Mouse (Mus musculus) gonadal fat pad, adult 2 months (tissue): Measurements from ENCODE around the gene Plbd2. TPM values are rescaled to one million over a fixed set of nuclear protein-coding genes. Genes with fewer than 3 reads are reported as not detected.

Source experiments
- DNase-seq: peaks from one replicate; pipeline ENCODE4 v3.0.0-alpha.2; 2012; ENCODE audit warnings: low read depth
- polyA plus RNA-seq: library from polyadenylated mRNA; depleted of rRNA; stranded (reverse); fragments of >200 nt; gene quantifications from 2 replicates; pipeline ENCODE4 v1.2.3, GENCODE M21; 2012; rRNA removed

Plbd2 gene
- polyA plus RNA-seq: 49.8 and 54.5 TPM in 2 replicates

- no peak for DNase-seq
Measured at GRCm38 (mm10) chr5:120503144-120503795, at the start of gene Plbd2. Plbd2 (minus strand) TSS chr5:120503625.

- DNase-seq: no peak
Measured at GRCm38 (mm10) chr5:120550673-120551072, 47.2 kb upstream of the Plbd2 start.

DNA sequence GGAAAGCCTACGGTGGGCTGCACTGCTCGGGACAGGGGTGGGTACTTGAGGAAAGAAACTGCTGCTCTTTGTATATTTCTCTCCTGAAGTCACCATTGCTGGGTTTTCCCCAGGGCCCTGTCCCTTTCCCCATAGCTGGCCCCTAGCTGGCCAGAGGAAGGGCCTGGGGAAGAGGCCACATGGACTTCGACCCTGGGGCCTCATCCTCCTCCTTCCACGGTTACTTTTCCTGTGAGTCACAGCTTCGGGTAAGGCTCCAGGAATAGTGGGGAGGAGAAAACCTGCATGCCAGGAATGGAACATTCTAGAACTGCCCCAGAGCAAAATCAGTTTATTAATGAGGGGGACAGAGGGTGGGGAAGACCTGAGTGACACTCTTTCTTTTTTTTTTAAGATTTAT, 46.7 kb upstream of the Plbd2 start:
- no peak for DNase-seq

- no peak for DNase-seq
Measured at GRCm38 (mm10) chr5:120548236-120548850, 44.9 kb upstream of the Plbd2 start.

DNA sequence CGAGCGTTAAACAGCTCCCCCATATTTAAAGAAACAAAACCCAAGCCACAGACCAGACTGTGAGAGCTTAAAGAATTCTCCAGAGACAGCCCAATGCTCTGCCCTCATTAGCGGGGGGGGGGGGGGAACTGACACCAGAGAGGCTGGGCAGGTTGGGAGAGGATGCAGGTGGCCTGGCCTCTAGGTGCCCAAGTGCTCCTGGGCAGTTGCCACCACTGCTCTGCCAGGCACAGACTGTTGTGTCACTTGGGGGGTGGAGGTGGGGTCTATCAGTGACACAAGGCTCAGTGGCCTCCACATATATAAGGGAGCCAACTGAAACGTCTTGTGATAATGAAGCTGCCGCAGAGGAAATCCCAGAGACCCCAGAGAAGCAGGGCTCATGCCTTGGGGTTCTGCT, 33.2 kb upstream of the Plbd2 start:
- no peak for DNase-seq

- DNase-seq: no peak
Measured at GRCm38 (mm10) chr5:120536046-120536445, 32.6 kb upstream of the Plbd2 start.

DNA sequence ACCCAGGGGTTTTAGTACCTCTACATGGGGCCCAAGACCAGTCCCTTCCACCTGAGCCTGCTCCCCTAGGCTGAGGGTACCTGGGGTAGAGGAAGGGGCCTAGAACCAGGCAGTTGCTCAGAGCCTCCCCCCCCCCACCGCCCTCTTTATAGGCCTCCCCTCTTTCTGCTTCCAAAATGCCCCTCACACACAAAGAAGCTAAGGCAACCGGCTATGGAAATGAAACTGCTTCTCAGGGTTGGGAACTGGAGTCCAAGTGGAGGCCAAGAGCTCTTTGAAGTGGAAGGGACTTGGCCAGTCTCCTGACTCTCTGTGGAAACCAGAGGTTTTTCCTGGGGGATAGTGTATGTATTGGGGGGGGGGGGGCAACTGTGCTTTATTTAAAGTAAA, 31.3 kb upstream of the Plbd2 start:
- no peak for DNase-seq

DNA sequence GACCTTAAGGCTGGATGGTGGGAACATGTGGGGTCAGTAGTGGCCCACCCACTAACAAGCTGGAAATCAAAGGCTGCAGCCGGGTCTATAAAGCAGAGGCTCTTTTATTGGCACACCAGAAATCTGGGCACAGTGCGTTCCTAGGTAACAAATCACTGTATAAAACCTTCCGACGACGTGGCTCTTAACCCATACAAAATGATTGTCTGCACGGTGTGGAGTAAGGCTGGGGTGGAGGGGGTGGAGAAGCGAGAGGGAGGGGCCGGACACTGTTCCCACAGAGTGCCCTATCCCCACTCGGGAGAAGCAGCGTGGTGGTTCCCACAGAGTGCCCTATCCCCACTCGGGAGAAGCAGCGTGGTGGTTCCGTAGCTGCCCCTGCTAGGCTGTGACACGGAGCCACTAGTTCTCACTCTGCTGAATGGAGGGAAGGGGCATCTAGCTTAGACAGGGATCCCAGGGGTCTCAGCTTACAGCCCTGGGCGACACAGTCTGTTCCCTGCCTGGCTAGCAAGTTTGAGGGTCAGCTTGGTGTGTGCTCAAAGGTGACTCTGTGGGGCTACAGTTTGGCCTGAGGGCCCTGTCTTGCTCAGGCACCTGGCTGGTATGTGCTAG, 30.8 kb upstream of the Plbd2 start:
- DNase-seq: no peak

GRCm38 (mm10) chr5:120531631-120532030, 28.2 kb upstream of the Plbd2 start:
- no peak for DNase-seq

DNA sequence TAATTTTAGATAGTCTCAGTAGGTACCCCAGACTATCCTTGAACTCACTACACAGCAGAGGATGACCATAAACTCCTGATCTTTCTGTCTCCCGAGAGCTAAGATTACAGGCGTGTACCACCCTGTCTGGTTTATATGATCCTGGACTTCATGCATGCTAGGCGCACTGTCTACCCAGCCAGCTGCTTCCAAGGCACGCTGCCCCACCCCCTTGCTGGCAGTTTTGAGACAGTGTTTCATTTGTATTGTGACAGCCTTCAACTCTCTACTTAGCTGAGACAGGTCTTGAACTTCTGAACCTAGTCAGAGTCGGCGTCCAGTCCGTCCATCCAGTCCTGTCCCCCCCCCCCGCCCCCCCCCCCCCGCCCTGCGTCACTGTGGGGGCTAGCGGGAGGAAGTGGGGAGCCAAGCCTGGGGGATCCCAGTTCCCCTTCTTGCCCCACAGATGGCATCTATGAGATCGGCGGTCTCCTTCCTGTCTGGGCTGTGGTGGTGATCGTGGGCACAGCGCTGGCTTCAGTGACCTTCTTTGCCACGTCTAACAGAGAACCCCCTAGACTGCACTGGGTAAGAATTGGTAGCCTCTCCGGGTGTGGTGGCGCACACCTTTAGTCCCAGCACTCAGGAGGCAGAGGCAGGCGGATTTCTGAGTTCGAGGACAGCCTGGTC, 24.0 kb upstream of the Plbd2 start:
- DNase-seq: no peak

- no peak for DNase-seq
Measured at GRCm38 (mm10) chr5:120526311-120526710, 22.9 kb upstream of the Plbd2 start.

DNA sequence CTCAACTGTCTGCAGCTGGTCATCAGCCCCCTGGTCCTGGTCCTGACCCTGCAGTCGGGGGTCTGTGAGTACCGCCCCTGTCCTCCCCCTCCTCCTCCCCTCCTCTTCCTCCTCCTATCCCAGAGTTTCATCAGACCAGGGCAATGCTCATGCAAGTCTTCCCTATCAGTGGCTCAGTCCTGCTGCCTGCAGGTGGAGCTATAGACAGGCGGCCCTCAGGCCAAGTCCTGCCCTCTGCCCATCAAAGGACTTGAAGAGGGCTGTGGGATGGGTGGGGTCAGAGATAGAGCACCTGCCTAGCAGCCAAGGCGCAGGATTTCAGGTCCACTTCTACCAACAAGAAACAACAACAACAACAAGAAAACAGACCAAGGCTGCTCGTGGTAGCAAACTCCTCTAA, 22.3 kb upstream of the Plbd2 start:
- no peak for DNase-seq

DNA sequence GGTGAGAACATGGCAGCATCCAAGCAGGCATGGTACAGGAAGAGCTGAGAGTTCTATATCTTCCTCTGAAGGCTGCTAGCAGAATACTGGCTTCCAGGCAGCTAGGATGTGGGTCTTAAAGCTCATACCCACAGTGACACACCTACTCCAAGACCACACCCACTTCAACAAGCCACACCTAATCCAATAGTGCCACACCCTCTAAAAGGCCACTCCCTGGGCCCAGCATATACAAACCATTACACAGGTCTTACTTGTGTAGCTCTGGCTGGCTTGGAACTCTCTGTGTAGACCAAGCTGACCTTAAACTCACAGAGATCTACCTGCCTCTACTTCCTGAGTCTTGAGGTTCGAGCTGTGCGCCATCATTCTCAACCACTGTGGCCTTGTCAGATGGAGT, 21.3 kb upstream of the Plbd2 start:
- no peak for DNase-seq

DNA sequence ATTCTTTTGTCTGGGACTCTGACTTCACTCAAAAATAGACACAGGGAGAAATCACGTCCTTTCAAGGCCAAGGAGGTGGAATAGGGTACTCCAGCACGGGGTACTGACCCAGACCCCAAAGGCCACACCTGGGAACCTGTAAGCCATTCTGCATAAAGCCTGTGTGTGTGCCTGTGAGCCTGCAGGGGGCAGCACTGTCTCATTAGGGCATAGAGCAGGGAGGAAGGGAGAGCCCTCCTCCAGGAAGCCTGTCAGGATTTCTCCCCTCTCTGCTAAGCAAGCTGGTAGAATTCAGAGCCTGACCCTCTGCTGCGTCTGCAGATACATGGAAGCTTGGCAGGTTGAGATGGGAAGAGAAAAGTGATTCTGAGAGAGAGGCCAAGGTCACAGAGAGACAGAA, 19.2 kb upstream of the Plbd2 start:
- no peak for DNase-seq

DNA sequence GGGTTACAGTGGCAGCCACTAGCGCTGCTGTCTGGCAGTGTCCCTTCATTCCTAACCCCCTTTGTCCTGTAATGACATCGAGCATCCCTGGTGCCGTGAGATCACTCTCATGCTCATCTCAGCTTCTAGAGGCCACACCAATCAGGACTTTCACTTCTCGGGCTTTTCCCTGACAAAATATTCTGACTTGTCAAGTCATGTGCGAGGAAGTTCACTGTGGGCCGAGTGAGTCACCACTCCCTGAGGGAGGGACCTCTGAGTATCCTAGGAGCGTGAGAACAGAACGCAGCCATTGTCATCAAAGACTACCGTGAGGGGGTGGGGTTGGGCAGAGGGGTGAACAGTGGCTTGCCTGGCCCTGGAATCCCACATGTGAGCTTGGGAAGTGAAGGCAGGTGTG, 14.1 kb upstream of the Plbd2 start:
- DNase-seq: no peak

DNA sequence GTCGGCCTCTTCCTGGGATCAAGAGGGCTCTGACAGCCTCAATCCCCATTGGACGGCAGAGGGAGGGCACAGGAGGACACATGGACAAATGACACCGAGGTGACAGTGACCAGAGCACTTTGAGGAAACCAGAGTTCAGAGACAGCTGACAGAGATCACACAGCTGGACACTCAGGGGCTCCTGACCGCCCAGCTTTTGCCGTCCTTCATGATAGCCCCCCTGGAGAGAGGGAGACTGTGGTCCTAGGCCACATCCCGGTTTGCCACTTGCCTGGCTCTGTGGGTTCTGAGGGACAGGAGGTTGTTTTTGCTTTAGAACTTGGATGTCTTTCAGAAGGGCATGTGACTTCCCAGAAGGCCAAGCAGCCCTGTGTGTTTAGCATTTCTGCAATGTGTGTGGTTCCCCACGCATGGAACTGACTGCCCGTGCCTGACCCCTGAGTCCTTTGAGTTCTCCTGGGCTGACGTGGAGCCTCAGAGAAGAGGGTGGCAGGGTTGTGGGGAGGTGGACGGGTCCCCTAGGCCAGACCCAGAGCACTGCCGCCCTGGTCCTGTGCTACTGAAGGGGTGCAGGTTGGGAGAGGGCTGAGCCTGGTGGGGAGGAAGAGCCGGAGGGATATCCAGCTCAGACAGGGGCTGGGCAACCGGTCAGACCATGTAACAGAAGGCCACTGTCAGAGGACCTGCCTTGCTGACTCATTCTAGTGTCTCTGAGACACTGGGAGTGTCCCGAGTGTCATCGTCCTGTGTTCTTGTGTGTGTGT, 13.0 kb upstream of the Plbd2 start:
- DNase-seq: no peak

- no peak for DNase-seq
Measured at GRCm38 (mm10) chr5:120515451-120515850, 12.0 kb upstream of the Plbd2 start.

GRCm38 (mm10) chr5:120514754-120515153, 11.3 kb upstream of the Plbd2 start:
- DNase-seq: no peak

DNA sequence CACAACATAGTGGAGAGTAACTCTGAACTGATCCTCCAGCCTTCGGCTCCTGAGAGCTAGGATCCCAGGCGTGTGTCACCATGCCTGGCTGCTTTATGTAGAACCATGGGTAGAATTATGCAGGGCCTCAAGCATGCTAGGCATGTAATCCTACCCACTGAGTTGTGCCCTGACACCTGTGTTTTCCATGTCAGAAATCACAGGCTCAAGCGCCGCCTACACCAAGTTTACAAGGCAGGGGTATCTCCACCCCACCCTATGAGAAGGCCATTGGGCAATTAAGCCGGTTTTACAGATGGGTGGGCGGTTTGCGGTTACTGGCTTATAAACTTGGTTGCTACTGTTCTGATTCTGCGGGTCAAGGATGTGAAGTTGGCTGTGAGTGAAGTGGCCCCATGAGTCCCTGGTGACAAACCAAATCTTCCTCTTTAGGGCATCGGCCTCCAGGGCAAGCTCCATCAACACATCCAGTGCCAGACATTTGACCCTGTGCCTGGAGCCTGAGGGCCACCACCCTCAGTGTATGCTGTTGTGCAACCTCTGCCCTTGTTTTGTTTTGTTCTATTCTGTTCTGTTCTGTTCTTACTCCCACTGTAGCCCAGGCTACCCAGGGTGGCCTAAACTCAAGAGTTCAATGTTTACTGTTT, 10.7 kb upstream of the Plbd2 start:
- peak; percentile 58 for DNase-seq

GRCm38 (mm10) chr5:120512911-120513555, 9.6 kb upstream of the Plbd2 start:
- DNase-seq: no peak

GRCm38 (mm10) chr5:120511643-120512220, 8.3 kb upstream of the Plbd2 start:
- DNase-seq: no peak
